Mouse (Mus musculus) adrenal gland, adult 10 weeks (tissue): ENCODE results near the gene Gm14496. TPM values are rescaled to one million over a fixed set of nuclear protein-coding genes. Genes with fewer than 3 reads are reported as not detected.

Source experiments
- polyA plus RNA-seq: library from polyadenylated mRNA; stranded (reverse); fragments of 350-450 nt; fragmentation: Illumina TruSeq; extraction: RNeasy Lipid Tissue Mini Kit (QIAGEN cat#74804); gene quantifications from one replicate; pipeline ENCODE4 v1.2.3, GENCODE M21; 2014; ENCODE audit warnings: low read depth, low replicate concordance

Gene Gm14496
- polyA plus RNA-seq: not detected

DNA sequence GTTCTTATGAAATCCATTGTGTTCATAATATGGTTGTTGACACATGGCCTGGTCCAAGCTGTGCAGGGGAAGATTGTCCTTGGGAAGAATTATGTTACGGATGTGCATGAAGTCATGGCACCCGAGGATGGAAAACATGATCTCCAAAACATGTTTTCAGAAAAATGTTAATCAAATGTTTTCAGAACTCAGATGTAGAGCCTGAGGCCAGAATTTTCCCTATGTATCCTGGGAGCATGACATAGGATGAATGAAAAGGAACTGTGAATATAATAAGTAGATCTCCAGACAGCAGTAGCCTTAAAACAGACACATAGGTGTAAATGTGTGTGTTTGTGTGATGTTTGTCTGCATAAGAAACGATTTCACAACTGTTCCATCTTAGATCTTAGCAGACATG is at the start of gene Gm14496:
Gene Gm14496, plus strand, starts transcription at position 301 of the 400 bp plus-strand sequence.

Other genes with a start within 250 kb of the Gm14496 start
- gene Myt1, start 227.8 kb upstream of the Gm14496 start, polyA plus RNA-seq: 3.0 TPM
- gene Pcmtd2, start 153.3 kb upstream of the Gm14496 start, polyA plus RNA-seq: 202 TPM
- 75.8 TPM for gene Polr3k, start 126.8 kb upstream of the Gm14496 start, polyA plus RNA-seq